Mouse (Mus musculus): Measurements from ENCODE around the gene Ifnl2.
"Not testable (repeated sequence)": the region's sequence is repeated elsewhere in the genome, so short reads cannot be mapped to it uniquely, and the experiment has no call there.

Ifnl2 gene

GRCm38 (mm10) chr7:28510405-28510974 lies at the start of gene Ifnl2:
Gene Ifnl2 (minus strand): TSS chr7:28510455.
- not testable (repeated sequence) for DNase-seq (ENCODE audit: low read depth, low spot score)

GRCm38 (mm10) chr7:28558486-28558885 lies 48.2 kb upstream of the Ifnl2 start:
- DNase-seq (ENCODE audit: low read depth, low spot score), result no peak

DNA sequence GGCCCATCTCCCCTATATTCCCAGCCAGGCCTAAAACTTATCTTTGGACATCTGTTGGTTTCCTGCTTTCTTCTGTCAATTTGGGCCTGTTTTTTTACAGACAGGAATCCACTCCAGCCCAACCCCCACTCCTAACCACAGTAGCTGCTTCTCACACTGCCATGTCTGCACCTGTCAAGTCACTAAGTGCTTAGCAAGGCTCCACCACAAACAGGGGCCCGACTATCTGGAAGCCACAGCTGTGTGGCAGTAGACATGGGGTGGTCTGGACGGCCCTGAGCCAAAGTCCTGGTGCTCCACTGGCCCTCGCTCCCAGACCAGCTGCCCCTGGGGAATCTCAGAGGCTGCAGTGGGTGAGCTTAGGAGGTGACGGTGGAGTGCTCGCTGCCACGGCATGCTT lies 47.5 kb upstream of the Ifnl2 start:
- DNase-seq (ENCODE audit: low read depth, low spot score), result no peak

DNA sequence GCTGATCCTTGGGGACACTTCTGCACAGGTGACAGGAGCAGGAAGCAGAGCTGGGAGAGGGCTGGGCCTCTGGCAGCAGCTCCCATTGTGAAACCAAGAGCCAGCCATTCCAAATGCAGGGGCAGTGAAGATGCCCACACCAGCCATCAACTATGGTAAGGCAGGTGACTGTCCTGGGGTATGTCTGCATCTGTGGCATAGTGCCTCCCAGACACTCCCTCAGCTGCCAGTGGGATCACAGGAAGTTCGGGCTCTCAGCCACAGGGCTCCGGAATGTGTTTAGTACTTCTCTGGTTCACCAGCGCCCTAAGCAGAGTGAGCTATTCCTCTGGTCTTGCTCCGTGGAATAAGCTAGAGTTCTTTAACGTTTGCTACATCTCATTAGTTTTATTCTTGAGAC lies 46.8 kb upstream of the Ifnl2 start:
- DNase-seq (ENCODE audit: low read depth, low spot score), result no peak

DNA sequence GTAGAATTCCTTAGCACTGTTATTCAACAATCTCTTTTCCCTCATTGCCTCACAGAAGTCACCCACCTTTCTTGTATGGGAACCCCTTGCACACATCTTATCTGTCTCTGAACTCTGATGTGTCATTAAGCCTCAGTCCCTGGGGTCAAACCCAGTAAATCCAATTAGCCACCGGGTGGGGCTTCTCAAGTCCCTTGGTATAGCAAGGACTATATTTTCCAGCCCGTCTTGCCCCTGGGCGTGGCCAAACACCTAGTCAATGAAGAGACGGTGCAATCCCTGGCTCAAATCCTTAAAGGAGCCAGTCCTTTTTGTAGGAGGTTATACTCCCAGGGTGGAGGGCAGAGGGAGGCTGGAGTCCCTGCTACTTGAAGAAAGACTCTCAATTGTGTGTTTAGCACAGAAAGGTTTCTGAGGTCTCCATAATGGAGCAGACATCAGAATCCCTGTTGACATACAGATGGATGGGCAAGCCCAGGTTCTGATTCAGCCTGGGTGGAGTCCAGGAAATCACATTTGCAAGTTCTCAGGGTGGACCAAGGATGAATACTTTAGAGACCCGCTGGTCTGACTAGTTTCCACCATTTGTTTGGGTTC lies 45.8 kb upstream of the Ifnl2 start:
- no peak for DNase-seq (ENCODE audit: low read depth, low spot score)

DNA sequence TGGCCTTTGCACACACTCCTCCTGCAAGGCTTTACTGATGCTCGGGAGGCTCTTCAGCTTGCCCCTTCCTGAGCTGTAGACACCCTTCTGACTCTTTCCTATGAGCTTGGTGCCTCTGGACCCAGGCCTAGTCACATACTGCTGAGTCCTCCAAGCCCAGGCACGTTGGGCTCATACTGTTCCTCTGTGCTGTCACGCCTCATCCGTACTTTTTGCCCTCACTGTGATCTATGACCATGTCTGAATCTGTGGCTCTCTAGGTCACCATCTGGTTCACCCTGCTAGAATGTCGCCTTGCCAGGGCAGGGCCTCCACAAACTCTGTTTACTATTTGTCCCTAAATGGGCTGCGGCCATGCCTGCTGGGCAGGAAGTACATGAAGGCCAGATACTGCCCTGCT lies 42.8 kb upstream of the Ifnl2 start:
- DNase-seq (ENCODE audit: low read depth, low spot score), result no peak

DNA sequence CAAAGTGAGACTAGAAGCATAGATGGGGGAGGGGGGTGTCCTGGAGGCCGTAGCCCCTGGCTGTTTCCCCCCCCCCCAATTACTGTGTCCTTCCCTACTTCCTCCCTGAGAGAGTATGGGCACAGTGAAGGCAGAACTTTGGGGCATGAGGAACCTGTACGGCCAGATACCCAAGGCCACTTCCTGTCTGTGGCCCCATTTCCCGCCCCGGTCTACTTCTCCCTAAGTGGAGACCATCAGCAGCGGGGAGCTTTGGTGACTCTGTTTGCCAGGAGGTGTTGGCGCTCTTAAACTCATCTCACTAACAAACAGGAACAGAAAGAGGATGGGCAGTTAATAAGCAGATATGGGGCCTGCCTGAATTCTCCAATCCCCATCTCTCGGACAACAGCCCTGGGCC lies 37.4 kb upstream of the Ifnl2 start:
- no peak for DNase-seq (ENCODE audit: low read depth, low spot score)

- no peak for DNase-seq (ENCODE audit: low read depth, low spot score)
Measured at GRCm38 (mm10) chr7:28547154-28547553, 36.9 kb upstream of the Ifnl2 start, which contains the start of gene Nccrp1. Gene Nccrp1 (minus strand): TSS chr7:28547254.

DNA sequence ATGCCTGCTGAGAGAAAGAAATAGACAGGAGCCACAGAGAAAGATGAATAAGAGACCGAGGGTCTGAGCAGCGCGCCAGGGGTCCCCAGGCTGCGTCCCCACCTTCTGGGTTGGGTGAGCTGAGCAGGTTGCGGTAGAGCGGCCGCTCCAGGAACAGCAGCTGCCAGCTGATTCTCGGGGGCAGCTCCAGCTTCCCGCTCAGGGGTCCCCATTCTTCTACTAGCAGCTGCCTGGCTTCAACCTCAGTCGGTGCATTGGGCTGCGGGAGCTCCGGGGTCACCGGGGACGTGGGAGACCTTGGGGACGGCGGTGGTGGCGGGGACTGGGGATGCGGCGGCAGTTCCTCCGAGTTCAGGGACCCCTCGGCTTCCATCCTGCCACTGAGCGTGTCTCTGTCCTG lies 36.4 kb upstream of the Ifnl2 start:
- peak; percentile 31 for DNase-seq (ENCODE audit: low read depth, low spot score)

DNA sequence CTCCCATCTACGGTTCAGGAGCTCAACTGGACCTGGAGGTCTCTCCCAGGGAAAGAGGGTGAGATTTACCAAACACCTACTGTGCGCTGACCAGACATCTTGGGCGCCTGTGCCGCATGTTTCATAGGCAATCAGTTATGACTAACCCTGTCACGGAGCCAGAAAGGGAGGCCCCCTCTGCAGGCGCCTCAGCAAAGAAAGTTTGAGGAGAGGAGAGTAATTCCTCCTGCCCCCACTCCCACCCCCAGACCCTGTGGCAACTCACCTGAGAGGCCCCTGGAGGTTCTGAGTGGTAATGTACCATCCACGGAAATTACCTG lies 35.6 kb upstream of the Ifnl2 start:
- DNase-seq (ENCODE audit: low read depth, low spot score), result no peak

DNA sequence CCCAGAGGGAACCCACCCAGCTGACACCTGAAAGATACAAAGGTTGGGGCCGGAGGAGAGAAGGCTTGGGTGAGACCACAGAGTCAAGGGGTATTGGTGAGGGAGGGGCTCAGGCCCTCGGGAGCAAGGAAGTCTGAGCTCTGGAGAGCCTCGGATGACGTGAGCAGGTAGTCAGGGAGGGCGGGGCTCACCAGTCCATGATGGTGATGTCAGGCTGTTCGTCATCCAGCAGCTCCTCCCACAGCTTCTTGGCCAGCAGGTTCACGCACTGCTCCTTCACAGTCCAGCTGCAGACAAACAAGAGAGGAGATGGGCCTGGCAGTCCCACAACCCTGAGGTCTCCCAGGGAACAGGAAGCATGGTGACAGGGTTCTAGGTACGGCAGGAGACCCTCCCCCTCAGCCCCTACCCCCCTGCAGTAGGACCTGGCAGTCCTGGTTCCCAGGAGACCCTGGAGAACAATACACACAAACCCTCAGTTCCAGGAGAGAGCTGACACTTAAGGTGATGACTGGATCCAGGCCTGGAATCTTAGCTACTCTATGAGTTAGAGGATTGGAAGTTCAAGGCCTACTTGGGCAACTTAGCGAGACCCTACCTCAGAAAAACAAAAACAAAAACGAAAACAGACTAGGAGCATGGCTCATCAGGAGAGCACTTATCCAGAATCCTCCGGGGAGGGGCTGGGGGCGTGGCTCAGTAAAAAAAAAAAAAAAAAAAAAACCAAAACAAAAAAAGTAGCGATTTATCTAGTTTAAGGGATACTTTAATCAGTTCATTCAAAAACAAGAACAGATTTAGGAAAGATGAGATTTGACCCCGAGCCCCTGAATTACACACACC lies 35.0 kb upstream of the Ifnl2 start:
- peak; percentile 46 for DNase-seq (ENCODE audit: low read depth, low spot score)

DNA sequence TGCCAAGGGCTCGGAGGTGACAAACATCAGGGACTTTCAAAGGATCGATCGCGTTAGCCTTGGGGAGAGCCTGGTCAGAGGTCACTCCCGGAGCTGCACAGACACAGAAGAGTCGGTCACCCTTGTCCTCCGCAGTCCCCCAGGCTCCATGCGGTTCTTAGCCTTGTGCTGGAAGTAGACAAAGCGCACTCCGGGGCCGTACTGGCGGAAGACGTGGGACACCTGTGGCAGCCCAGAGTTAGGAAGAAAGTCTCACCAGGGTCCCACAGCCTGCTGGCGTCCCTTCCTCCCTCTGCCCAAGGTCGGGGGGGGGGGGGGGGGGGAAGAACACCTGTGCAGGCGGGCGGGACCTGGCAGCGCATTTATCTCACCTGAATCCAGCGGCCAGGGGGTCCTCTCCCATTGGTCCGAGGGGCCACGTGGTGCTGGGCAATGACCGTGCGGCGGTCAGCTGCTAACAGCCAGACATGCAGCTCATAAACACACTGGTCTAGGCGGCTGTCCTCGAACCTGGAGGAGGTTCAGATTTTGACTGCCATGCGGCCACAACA lies 33.9 kb upstream of the Ifnl2 start:
- peak; percentile 30 for DNase-seq (ENCODE audit: low read depth, low spot score)

DNA sequence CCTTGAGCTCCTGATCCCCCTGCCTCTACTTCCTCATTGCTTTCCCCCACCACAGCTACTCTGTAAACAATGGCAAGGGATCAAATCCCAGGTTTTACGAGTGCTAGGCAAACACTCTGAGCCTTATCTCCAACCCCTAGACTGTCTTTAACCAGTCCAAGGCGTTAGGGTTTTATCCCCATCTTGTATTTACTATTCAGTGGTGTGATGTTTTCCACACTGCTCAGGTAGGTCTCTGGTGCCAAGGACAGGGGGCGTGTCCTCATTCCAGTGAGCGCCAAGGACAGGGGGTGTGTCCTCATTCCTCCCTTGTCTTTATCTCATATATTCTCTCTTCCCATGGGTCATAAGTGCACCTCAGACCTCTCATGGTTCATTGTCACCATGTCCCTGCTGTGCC lies 30.3 kb upstream of the Ifnl2 start, which contains the start of gene Sycn:
Sycn (plus strand) TSS at position 360 of the 400 bp plus-strand sequence.
- DNase-seq (ENCODE audit: low read depth, low spot score), result no peak

DNA sequence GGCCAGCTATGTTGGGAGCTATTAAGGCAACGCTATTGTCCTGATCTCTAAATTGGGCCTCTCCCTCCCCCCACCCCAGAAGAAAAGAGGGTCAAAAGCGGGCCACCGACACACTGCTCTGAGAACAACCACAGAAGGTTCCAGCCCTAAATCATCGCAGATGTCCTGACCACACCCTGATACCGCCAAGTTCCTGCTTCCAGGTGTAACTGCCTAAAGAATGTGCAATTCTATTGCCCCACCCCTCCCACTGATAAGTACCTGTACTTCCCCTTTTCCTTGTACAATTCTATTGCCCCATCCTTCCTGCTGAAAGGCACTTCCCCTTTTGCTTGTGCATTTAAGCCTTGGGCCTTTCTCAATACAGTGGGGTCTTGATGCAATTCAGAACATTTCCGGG lies 28.6 kb upstream of the Ifnl2 start:
- DNase-seq (ENCODE audit: low read depth, low spot score), result not testable (repeated sequence)

- no peak for DNase-seq (ENCODE audit: low read depth, low spot score)
Measured at GRCm38 (mm10) chr7:28532005-28532404, 21.8 kb upstream of the Ifnl2 start.

- peak; percentile 84 for DNase-seq (ENCODE audit: low read depth, low spot score)
Measured at GRCm38 (mm10) chr7:28527922-28528719, 17.9 kb upstream of the Ifnl2 start.

GRCm38 (mm10) chr7:28522536-28522935 lies 12.3 kb upstream of the Ifnl2 start, which contains the start of gene Ifnl3:
Gene Ifnl3 (plus strand): TSS chr7:28522836.
- not testable (repeated sequence) for DNase-seq (ENCODE audit: low read depth, low spot score)

- DNase-seq (ENCODE audit: low read depth, low spot score), result no peak
Measured at GRCm38 (mm10) chr7:28511441-28511840, 1.2 kb upstream of the Ifnl2 start.

DNA sequence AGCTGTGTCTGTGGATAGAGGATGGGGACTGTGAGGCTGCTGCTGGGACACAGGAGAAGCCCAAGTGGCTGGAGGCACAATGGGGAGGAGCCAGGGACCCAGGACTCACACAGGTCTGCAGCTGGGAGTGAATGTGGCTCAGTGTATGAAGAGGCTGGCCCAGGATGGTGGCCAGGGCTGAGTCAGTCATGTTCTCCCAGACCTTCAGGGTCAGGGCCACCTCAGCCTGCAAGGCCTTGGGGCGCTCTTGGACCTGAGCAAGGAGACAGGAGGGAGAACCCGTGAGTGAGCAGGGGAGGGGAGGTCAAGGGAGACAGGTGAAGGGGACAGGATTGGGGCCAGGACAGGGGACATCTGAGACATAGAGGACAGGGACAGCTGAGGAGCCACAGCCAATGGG lies 1.1 kb downstream of the Ifnl2 start:
- not testable (repeated sequence) for DNase-seq (ENCODE audit: low read depth, low spot score)

- peak; percentile 44 for DNase-seq (ENCODE audit: low read depth, low spot score)
Measured at GRCm38 (mm10) chr7:28505585-28505984, 4.7 kb downstream of the Ifnl2 start.

DNA sequence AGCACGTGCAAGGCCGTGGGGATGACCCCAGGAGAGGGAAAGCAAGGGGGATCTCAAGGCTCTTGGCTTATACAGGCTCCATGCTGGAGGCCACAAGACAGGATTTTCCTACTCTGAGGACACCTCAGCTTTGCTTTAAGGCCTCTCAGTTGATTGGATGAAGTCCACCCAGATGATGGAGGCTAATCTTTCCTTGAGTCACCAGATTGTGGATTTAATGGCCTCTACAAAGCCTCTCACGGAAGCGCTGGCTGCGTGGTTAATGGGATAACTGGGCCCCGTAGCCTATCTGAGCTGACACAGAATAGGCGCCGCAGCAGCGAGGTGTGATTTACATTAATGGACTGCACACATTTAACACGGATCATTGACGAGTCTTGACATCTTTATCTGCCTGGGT lies 14.8 kb downstream of the Ifnl2 start:
- peak; percentile 23 for DNase-seq (ENCODE audit: low read depth, low spot score)

GRCm38 (mm10) chr7:28492310-28492709 lies 17.9 kb downstream of the Ifnl2 start:
- DNase-seq (ENCODE audit: low read depth, low spot score), result no peak

All from mesoderm, embryonic 11.5 days (tissue).